Mouse (Mus musculus) intestine, embryonic 16.5 days (tissue): Measurements from ENCODE around the gene Copz2. TPM values are rescaled to one million over a fixed set of nuclear protein-coding genes. Genes with fewer than 3 reads are reported as not detected.

ENCODE experiments used
- ATAC-seq: fragments of 200-750 bp; cut with Nextera tagmentation; 2 replicates; pipeline ENCODE4 v1.8.0; 2017; ENCODE audit warnings: moderate TSS enrichment, moderate library complexity
- H3K27ac ChIP-seq: fragments of 300-500 bp; sonication (generic); 2 replicates; pipeline ENCODE4 v1.5.1; 2014; ENCODE audit warnings: mild to moderate bottlenecking, low read length
- H3K27me3 ChIP-seq: fragments of 300-500 bp; sonication (generic); replicated peaks from 2 replicates; pipeline ENCODE4 v1.6.1; 2014; ENCODE audit warnings: low read length, control low read depth, mixed read lengths; ENCODE audit not compliant: control insufficient read depth, insufficient read depth
- H3K36me3 ChIP-seq: fragments of 300-500 bp; sonication (generic); 2 replicates; pipeline ENCODE4 v1.6.1; 2014; ENCODE audit warnings: low read length, control low read depth; ENCODE audit not compliant: control insufficient read depth, insufficient read depth
- H3K4me1 ChIP-seq: fragments of 300-500 bp; sonication (generic); 2 replicates; pipeline ENCODE4 v1.6.1; 2014; ENCODE audit warnings: low read length, control low read depth, mixed read lengths; ENCODE audit not compliant: control insufficient read depth, insufficient read depth
- H3K4me2 ChIP-seq: fragments of 300-500 bp; sonication (generic); 2 replicates; pipeline ENCODE4 v1.6.1; 2014; ENCODE audit warnings: low read depth, low read length, control low read depth
- H3K4me3 ChIP-seq: fragments of 300-500 bp; sonication (generic); 2 replicates; pipeline ENCODE4 v1.5.1; 2014; ENCODE audit warnings: mild to moderate bottlenecking, low read length
- H3K9ac ChIP-seq: fragments of 300-500 bp; sonication (generic); 2 replicates; pipeline ENCODE4 v1.6.1; 2014; ENCODE audit warnings: low read depth, low read length
- H3K9me3 ChIP-seq: fragments of 300-500 bp; sonication (generic); 2 replicates; pipeline ENCODE4 v1.6.1; 2016; ENCODE audit warnings: low read length, control low read depth; ENCODE audit not compliant: control insufficient read depth
- WGBS: fragments of 180-500 bp; shearing (Covaris S2); extraction: QIAGEN DNeasy Blood & Tissue Kit; methylation state at CpG from one replicate; pipeline ENCODE4 v1.1.7; 2014; 5-methylcytosine and 5-hydroxymethylcytosine counted together
- polyA plus RNA-seq: library from polyadenylated mRNA; unstranded; fragments of >200 nt; fragmentation: Nextera tagmentation; extraction: Ambion mirVana; gene quantifications from 2 replicates; pipeline ENCODE4 v1.2.1, GENCODE M21; 2015

The Copz2 gene
- polyA plus RNA-seq, 1 experiment from 2014 or later: 81.4 TPM

GRCm38 (mm10) chr11:96832973-96833372 lies 16.7 kb upstream of the Copz2 start:
- ATAC-seq: no peak
- Histone ChIP-seq H3K27me3 (no peaks in the 10 kb centered on the region), H3K4me1 (peaks cover 12% of the 10 kb centered on the region), H3K4me3 (no peak overlapping the region), H3K36me3 (no peaks in the 10 kb centered on the region), H3K9ac (no peak overlapping the region), H3K4me2 (no peak overlapping the region), H3K27ac (no peak overlapping the region), H3K9me3 (no peaks in the 10 kb centered on the region)
- WGBS: 62% methylated on average over 2 of the region's 2 CpGs

GRCm38 (mm10) chr11:96834127-96834526 lies 15.5 kb upstream of the Copz2 start:
- WGBS: 96% methylated on average over 1 of the region's 1 CpGs
- H3K27ac ChIP-seq: no peak overlapping the region
- no peak overlapping the region for H3K4me2 ChIP-seq
- no peaks in the 10 kb centered on the region for H3K9me3 ChIP-seq
- H3K4me3 ChIP-seq: no peak overlapping the region
- no peaks in the 10 kb centered on the region for H3K27me3 ChIP-seq
- H3K36me3 ChIP-seq: no peaks in the 10 kb centered on the region
- H3K9ac ChIP-seq: no peak overlapping the region
- no peak for ATAC-seq
- peaks cover 7% of the 10 kb centered on the region; the same call in 1 of the 2 replicates for H3K4me1 ChIP-seq

- Histone ChIP-seq H3K4me1 (no peaks in the 10 kb centered on the region), H3K27me3 (no peaks in the 10 kb centered on the region), H3K9me3 (no peaks in the 10 kb centered on the region), H3K4me3 (no peak overlapping the region), H3K27ac (no peak overlapping the region), H3K4me2 (no peak overlapping the region), H3K9ac (no peak overlapping the region), H3K36me3 (no peaks in the 10 kb centered on the region)
- ATAC-seq: no peak
- WGBS: 27% methylated on average over 9 of the region's 9 CpGs
These were observed 12.4 kb upstream of the Copz2 start for GRCm38 (mm10) chr11:96837298-96837697.

- H3K36me3 ChIP-seq: no peaks in the 10 kb centered on the region
- H3K27ac ChIP-seq: no peak overlapping the region
- no peak for ATAC-seq
- 64% methylated on average over 4 of the region's 4 CpGs for WGBS
- no peaks in the 10 kb centered on the region for H3K9me3 ChIP-seq
- H3K9ac ChIP-seq: no peak overlapping the region
- no peaks in the 10 kb centered on the region for H3K4me1 ChIP-seq
- no peak overlapping the region for H3K4me2 ChIP-seq
- H3K27me3 ChIP-seq: no peaks in the 10 kb centered on the region
- H3K4me3 ChIP-seq: no peak overlapping the region
These were observed 11.3 kb upstream of the Copz2 start for GRCm38 (mm10) chr11:96838341-96838740.

GRCm38 (mm10) chr11:96839428-96839827 lies 10.2 kb upstream of the Copz2 start:
- Histone ChIP-seq H3K4me3 (no peak overlapping the region), H3K4me1 (no peaks in the 10 kb centered on the region), H3K27me3 (no peaks in the 10 kb centered on the region), H3K9ac (no peak overlapping the region), H3K36me3 (no peaks in the 10 kb centered on the region), H3K9me3 (no peaks in the 10 kb centered on the region), H3K4me2 (no peak overlapping the region), H3K27ac (no peak overlapping the region)
- 74% methylated on average over 7 of the region's 7 CpGs for WGBS
- ATAC-seq: no peak

GRCm38 (mm10) chr11:96839877-96840276 lies 9.8 kb upstream of the Copz2 start:
- Histone ChIP-seq H3K4me1 (no peaks in the 10 kb centered on the region), H3K27me3 (no peaks in the 10 kb centered on the region), H3K36me3 (no peaks in the 10 kb centered on the region), H3K27ac (no peak overlapping the region), H3K4me2 (no peak overlapping the region), H3K9me3 (no peaks in the 10 kb centered on the region), H3K4me3 (no peak overlapping the region), H3K9ac (no peak overlapping the region)
- 71% methylated on average over 3 of the region's 3 CpGs for WGBS
- ATAC-seq: no peak

- no peak overlapping the region for H3K27ac ChIP-seq
- H3K4me3 ChIP-seq: no peak overlapping the region
- 0 out of 2 replicates have a peak, but pooled peaks cover 2% of the 10 kb centered on the region for H3K9me3 ChIP-seq
- H3K4me2 ChIP-seq: no peak overlapping the region
- no peaks in the 10 kb centered on the region for H3K4me1 ChIP-seq
- no peak overlapping the region for H3K9ac ChIP-seq
- 44% methylated on average over 8 of the region's 8 CpGs for WGBS
- no peaks in the 10 kb centered on the region for H3K27me3 ChIP-seq
- no peaks in the 10 kb centered on the region for H3K36me3 ChIP-seq
- no peak for ATAC-seq
These were observed 9.4 kb upstream of the Copz2 start for GRCm38 (mm10) chr11:96840290-96840689.

- no peak overlapping the region for H3K27ac ChIP-seq
- 62% methylated on average over 3 of the region's 3 CpGs for WGBS
- H3K4me3 ChIP-seq: no peak overlapping the region
- H3K27me3 ChIP-seq: no peaks in the 10 kb centered on the region
- no peaks in the 10 kb centered on the region for H3K4me1 ChIP-seq
- H3K9ac ChIP-seq: no peak overlapping the region
- no peak overlapping the region for H3K4me2 ChIP-seq
- ATAC-seq: no peak
- 0 out of 2 replicates have a peak, but pooled peaks cover 4% of the 10 kb centered on the region for H3K9me3 ChIP-seq
- no peaks in the 10 kb centered on the region for H3K36me3 ChIP-seq
These were observed 6.0 kb upstream of the Copz2 start for GRCm38 (mm10) chr11:96843627-96844026.

- peaks cover 6% of the 10 kb centered on the region for H3K4me1 ChIP-seq
- 43% methylated on average over 3 of the region's 3 CpGs for WGBS
- H3K9ac ChIP-seq: no peak overlapping the region
- H3K4me3 ChIP-seq: no peak overlapping the region
- no peak overlapping the region for H3K27ac ChIP-seq
- no peaks in the 10 kb centered on the region for H3K27me3 ChIP-seq
- no peaks in the 10 kb centered on the region for H3K36me3 ChIP-seq
- ATAC-seq: no peak
- no peak overlapping the region for H3K4me2 ChIP-seq
- H3K9me3 ChIP-seq: 0 out of 2 replicates have a peak, but pooled peaks cover 4% of the 10 kb centered on the region
These were observed 2.4 kb upstream of the Copz2 start for GRCm38 (mm10) chr11:96847240-96847639.

GRCm38 (mm10) chr11:96848694-96849093 lies 976 bp upstream of the Copz2 start:
- 0 out of 2 replicates have a peak, but pooled peaks cover 4% of the 10 kb centered on the region for H3K9me3 ChIP-seq
- no peaks in the 10 kb centered on the region for H3K36me3 ChIP-seq
- ATAC-seq: no peak
- H3K4me3 ChIP-seq: no peak overlapping the region
- H3K27me3 ChIP-seq: no peaks in the 10 kb centered on the region
- H3K9ac ChIP-seq: no peak overlapping the region
- H3K27ac ChIP-seq: no peak overlapping the region
- H3K4me2 ChIP-seq: no peak overlapping the region
- peaks cover 6% of the 10 kb centered on the region for H3K4me1 ChIP-seq
- 76% methylated on average over 9 of the region's 9 CpGs for WGBS
